Mouse (Mus musculus) kidney, adult 2 months (tissue): ENCODE measurements around the gene Skint6.

Source experiments
- CTCF ChIP-seq: fragments of 200-500 bp; conservative IDR thresholded peaks from 2 replicates; pipeline ENCODE4 v1.5.1; 2011; ENCODE audit warnings: low read depth, mild to moderate bottlenecking, control low read depth, low read length, moderate library complexity, mixed read lengths; ENCODE audit not compliant: insufficient read depth, insufficient read length
- POLR2A ChIP-seq: fragments of 200-500 bp; IDR thresholded peaks from one replicate; pipeline ENCODE4 v1.6.1; 2011; ENCODE audit warnings: low read depth, low read length, control low read depth

DNA sequence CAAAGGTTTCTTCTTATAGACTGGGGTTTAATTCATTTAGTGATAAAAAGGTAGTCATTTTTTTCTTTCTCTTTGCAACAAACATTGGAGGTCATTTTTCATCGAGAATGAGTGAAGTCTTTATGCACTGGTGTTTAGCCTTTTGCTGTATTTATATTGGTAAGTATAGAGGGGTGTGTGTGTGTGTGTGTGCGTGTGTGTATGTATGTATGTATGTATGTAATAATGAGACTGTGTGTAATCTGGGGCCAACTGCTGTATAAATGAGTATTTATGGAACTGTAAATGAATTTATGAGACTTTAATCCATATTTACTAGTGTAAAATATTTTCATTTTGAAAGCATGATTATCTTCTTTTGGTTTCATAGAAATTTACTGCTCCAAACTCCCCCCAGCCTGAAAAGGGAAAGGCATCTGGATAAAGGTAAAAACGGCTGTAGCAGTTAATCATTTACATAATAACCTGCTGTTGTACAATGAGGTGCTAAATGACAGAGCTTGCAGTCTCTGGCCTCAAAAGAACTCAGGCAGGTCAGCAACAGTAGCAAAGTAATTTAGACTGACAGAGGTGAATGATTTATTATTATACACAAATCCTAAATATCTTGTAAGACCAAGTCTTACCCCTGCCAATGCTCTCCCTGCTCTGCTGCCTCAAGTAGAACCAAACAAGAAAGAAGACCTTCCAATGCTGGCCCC lies 15.2 kb upstream of the Skint6 start:
- TF ChIP-seq CTCF, result no peak
- TF ChIP-seq POLR2A, result no peak
